Mouse (Mus musculus): ENCODE data around the gene Mcm2.

Mcm2 gene

GRCm38 (mm10) chr6:88854509-88854908, 44.1 kb downstream of the Mcm2 start:
- no peak for DNase-seq (ENCODE audit: low read depth in 1 of 2, low spot score in 2 of 2)

GRCm38 (mm10) chr6:88850034-88850433, 48.5 kb downstream of the Mcm2 start:
- DNase-seq (ENCODE audit: low read depth in 1 of 2, low spot score in 2 of 2), result no peak

GRCm38 (mm10) chr6:88849270-88849669, 49.3 kb downstream of the Mcm2 start:
- DNase-seq (ENCODE audit: low read depth in 1 of 2, low spot score in 2 of 2), result no peak

- no peak for DNase-seq (ENCODE audit: low read depth in 1 of 2, low spot score in 2 of 2)
Measured at GRCm38 (mm10) chr6:88847571-88847970, 51.0 kb downstream of the Mcm2 start.

- no peak for DNase-seq (ENCODE audit: low read depth in 1 of 2, low spot score in 2 of 2)
Measured at GRCm38 (mm10) chr6:88844901-88845565, 53.5 kb downstream of the Mcm2 start.

GRCm38 (mm10) chr6:88843781-88844725, 54.5 kb downstream of the Mcm2 start:
- no peak for DNase-seq (ENCODE audit: low read depth in 1 of 2, low spot score in 2 of 2)

- no peak for DNase-seq (ENCODE audit: low read depth in 1 of 2, low spot score in 2 of 2)
Measured at GRCm38 (mm10) chr6:88843241-88843640, 55.3 kb downstream of the Mcm2 start.

- DNase-seq (ENCODE audit: low read depth in 1 of 2, low spot score in 2 of 2), result no peak
Measured at GRCm38 (mm10) chr6:88842731-88843151, 55.8 kb downstream of the Mcm2 start.

GRCm38 (mm10) chr6:88841781-88842689, 56.5 kb downstream of the Mcm2 start, which contains the start of gene Abtb1:
TSS of gene Abtb1 (minus strand) at chr6:88841984.
- peak; percentile 97 to 98 for DNase-seq (ENCODE audit: low read depth in 1 of 2, low spot score in 2 of 2)

- DNase-seq (ENCODE audit: low read depth in 1 of 2, low spot score in 2 of 2), result no peak
Measured at GRCm38 (mm10) chr6:88841514-88841780, 57.1 kb downstream of the Mcm2 start.

GRCm38 (mm10) chr6:88840791-88841513, 57.6 kb downstream of the Mcm2 start:
- no peak for DNase-seq (ENCODE audit: low read depth in 1 of 2, low spot score in 2 of 2)

- no peak for DNase-seq (ENCODE audit: low read depth in 1 of 2, low spot score in 2 of 2)
Measured at GRCm38 (mm10) chr6:88840211-88840610, 58.4 kb downstream of the Mcm2 start.

- DNase-seq (ENCODE audit: low read depth in 1 of 2, low spot score in 2 of 2), result no peak
Measured at GRCm38 (mm10) chr6:88839135-88839970, 59.2 kb downstream of the Mcm2 start.

- no peak for DNase-seq (ENCODE audit: low read depth in 1 of 2, low spot score in 2 of 2)
Measured at GRCm38 (mm10) chr6:88838613-88839012, 60.0 kb downstream of the Mcm2 start.

GRCm38 (mm10) chr6:88837999-88838398, 60.6 kb downstream of the Mcm2 start:
- DNase-seq (ENCODE audit: low read depth in 1 of 2, low spot score in 2 of 2), result no peak

GRCm38 (mm10) chr6:88836178-88836819, 62.3 kb downstream of the Mcm2 start:
- DNase-seq (ENCODE audit: low read depth in 1 of 2, low spot score in 2 of 2), result no peak

GRCm38 (mm10) chr6:88835047-88835446, 63.5 kb downstream of the Mcm2 start:
- no peak for DNase-seq (ENCODE audit: low read depth in 1 of 2, low spot score in 2 of 2)
